Mouse (Mus musculus) stomach, postnatal 0 days (tissue): ENCODE measurements around the gene Cadm1. TPM values are rescaled to one million over a fixed set of nuclear protein-coding genes. Genes with fewer than 3 reads are reported as not detected.

Source experiments
- ATAC-seq: fragments of 200-750 bp; cut with Nextera tagmentation; 2 replicates; pipeline ENCODE4 v1.8.0; 2017; ENCODE audit not compliant: low FRiP score, low TSS enrichment
- DNase-seq: peaks from one replicate; pipeline ENCODE4 v3.0.0-alpha.2; 2016; ENCODE audit warnings: low spot score
- H3K27ac ChIP-seq: fragments of 300-500 bp; sonication (generic); replicated peaks from 2 replicates; pipeline ENCODE4 v1.5.1; 2014; ENCODE audit warnings: mild to moderate bottlenecking, control low read depth
- H3K27me3 ChIP-seq: fragments of 300-500 bp; sonication (generic); 2 replicates; pipeline ENCODE4 v1.6.1; 2014; ENCODE audit warnings: low read length; ENCODE audit not compliant: control insufficient read depth, insufficient read depth
- H3K36me3 ChIP-seq: fragments of 300-500 bp; sonication (generic); 2 replicates; pipeline ENCODE4 v1.6.1; 2014; ENCODE audit warnings: low read length, mixed read lengths; ENCODE audit not compliant: control insufficient read depth, insufficient read depth
- H3K4me1 ChIP-seq: fragments of 300-500 bp; sonication (generic); replicated peaks from 2 replicates; pipeline ENCODE4 v1.6.1; 2014; ENCODE audit warnings: antibody characterized with exemption; ENCODE audit not compliant: control insufficient read depth, insufficient read depth
- H3K4me2 ChIP-seq: fragments of 300-500 bp; sonication (generic); replicated peaks from 2 replicates; pipeline ENCODE4 v1.6.1; 2014; ENCODE audit warnings: low read depth, mild to moderate bottlenecking, control low read depth, moderate library complexity
- H3K4me3 ChIP-seq: fragments of 300-500 bp; sonication (generic); 2 replicates; pipeline ENCODE4 v1.5.1; 2014; ENCODE audit warnings: low read depth, low read length, control low read depth
- H3K9ac ChIP-seq: fragments of 300-500 bp; sonication (generic); 2 replicates; pipeline ENCODE4 v1.6.1; 2014; ENCODE audit warnings: mild to moderate bottlenecking, low read length, control low read depth, mixed read lengths
- H3K9me3 ChIP-seq: fragments of 300-500 bp; sonication (generic); 2 replicates; pipeline ENCODE4 v1.6.1; 2016; ENCODE audit warnings: low read length; ENCODE audit not compliant: control insufficient read depth
- CTCF ChIP-seq: IDR thresholded peaks from 2 replicates; pipeline ENCODE4 v1.5.1; 2016; ENCODE audit warnings: antibody characterized with exemption, low read depth, mild to moderate bottlenecking, moderate library complexity
- EP300 ChIP-seq: optimal IDR thresholded peaks from 2 replicates; pipeline ENCODE3; 2016; ENCODE audit warnings: antibody characterized with exemption
- WGBS: fragments of 180-500 bp; shearing (Covaris S2); extraction: QIAGEN DNeasy Blood & Tissue Kit; methylation state at CpG from one replicate; pipeline ENCODE4 v1.1.7; 2014; 5-methylcytosine and 5-hydroxymethylcytosine counted together
- polyA plus RNA-seq: library from polyadenylated mRNA; unstranded; fragments of >200 nt; fragmentation: Nextera tagmentation; extraction: Ambion mirVana; gene quantifications from 2 replicates; pipeline ENCODE4 v1.2.1, GENCODE M21; 2015

Cadm1 gene
- polyA plus RNA-seq, 1 experiment from 2014 or later = 18.3 TPM

DNA sequence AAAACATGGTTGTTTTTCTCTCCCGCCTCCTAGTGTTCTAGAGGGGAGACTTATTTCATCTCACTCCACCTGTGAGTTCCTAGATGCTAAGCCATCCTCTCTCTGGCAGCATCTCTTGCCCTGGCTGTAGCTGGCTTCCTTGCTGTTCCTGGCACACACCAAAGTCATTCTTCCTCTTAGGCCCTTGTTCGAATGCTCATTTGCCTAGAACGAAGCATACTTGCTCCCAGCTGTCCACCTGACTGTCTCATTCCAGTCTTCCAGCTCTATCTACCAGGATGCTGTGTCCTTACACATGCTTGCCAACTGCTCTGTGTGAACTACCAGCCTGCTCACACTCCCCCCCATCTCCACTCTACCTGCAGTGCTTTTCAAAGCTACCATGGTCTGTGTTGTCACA, 211.8 kb downstream of the Cadm1 start:
- no peaks in the 10 kb centered on the region for H3K4me1 ChIP-seq
- H3K9me3 ChIP-seq = no peaks in the 10 kb centered on the region
- no peak overlapping the region for H3K4me3 ChIP-seq
- WGBS = 88% methylated on average over 3 of the region's 3 CpGs
- TF ChIP-seq CTCF (no peak), EP300 (no peak)
- H3K27ac ChIP-seq = no peak overlapping the region
- H3K4me2 ChIP-seq = no peak overlapping the region
- ATAC-seq (no peak), DNase-seq (no peak)
- no peak overlapping the region for H3K9ac ChIP-seq
- H3K27me3 ChIP-seq = no peaks in the 10 kb centered on the region
- H3K36me3 ChIP-seq = no peaks in the 10 kb centered on the region

- Histone ChIP-seq H3K36me3 (no peaks in the 10 kb centered on the region), H3K27me3 (no peaks in the 10 kb centered on the region), H3K4me3 (no peak overlapping the region), H3K9ac (no peak overlapping the region), H3K9me3 (no peaks in the 10 kb centered on the region), H3K4me2 (no peak overlapping the region), H3K27ac (no peak overlapping the region), H3K4me1 (no peaks in the 10 kb centered on the region)
- no peak for ATAC-seq
- TF ChIP-seq CTCF (no peak), EP300 (no peak)
- 68% methylated on average over 3 of the region's 3 CpGs for WGBS
- no peak for DNase-seq
Observed at GRCm38 (mm10) chr9:47744916-47745315, 214.9 kb downstream of the Cadm1 start.

GRCm38 (mm10) chr9:47745716-47746115, 215.7 kb downstream of the Cadm1 start:
- Histone ChIP-seq H3K27ac (no peak overlapping the region), H3K4me2 (no peak overlapping the region), H3K9ac (no peak overlapping the region), H3K4me3 (no peak overlapping the region), H3K4me1 (no peaks in the 10 kb centered on the region), H3K27me3 (no peaks in the 10 kb centered on the region), H3K36me3 (no peaks in the 10 kb centered on the region), H3K9me3 (no peaks in the 10 kb centered on the region)
- ATAC-seq (no peak), DNase-seq (no peak)
- TF ChIP-seq EP300 = no peak
- no peak for TF ChIP-seq CTCF
- 76% methylated on average over 7 of the region's 7 CpGs for WGBS

DNA sequence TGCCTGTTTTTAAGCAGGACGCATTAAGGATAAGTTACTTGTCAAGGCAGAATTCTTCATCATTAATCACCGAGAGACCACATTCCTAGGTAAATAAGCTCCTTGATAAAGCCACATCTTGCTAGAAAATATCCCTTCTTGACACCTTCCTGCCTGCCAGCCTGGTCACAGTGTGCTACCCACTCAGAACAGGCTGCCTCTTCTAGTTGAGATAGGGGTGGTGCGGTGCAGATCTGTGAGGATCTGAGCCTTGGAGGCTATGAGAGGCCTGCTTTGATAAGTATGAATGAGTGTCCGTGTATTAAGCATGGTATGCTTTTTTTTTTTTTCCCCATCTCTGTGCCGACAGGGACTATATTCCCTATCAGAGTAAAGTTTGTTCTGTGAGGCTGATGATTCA, 219.2 kb downstream of the Cadm1 start:
- TF ChIP-seq CTCF (no peak), EP300 (no peak)
- H3K4me3 ChIP-seq = no peak overlapping the region
- H3K9ac ChIP-seq = no peak overlapping the region
- ATAC-seq (no peak), DNase-seq (no peak)
- WGBS = 70% methylated on average over 5 of the region's 5 CpGs
- no peaks in the 10 kb centered on the region for H3K4me1 ChIP-seq
- H3K27me3 ChIP-seq = no peaks in the 10 kb centered on the region
- H3K4me2 ChIP-seq = no peak overlapping the region
- H3K9me3 ChIP-seq = no peaks in the 10 kb centered on the region
- no peak overlapping the region for H3K27ac ChIP-seq
- H3K36me3 ChIP-seq = no peaks in the 10 kb centered on the region

DNA sequence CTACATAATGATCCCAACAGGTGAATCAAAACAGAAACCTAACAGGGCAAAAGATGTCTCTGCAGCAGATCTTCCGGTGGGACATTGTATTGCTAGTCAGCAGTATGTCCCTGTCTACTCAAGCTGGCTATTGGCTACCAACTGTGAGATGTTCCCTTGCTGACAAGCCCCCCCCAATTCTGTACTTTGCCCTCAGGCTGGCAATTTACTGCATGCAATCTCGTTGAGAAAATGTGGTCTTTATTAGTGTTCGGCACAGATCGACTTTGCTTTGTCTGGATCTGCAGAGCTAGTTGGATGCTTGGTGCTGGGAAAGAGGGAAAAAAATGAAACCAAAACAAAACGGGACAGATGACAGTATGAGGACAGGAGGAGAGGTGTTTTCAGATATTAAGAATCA, 222.5 kb downstream of the Cadm1 start:
- WGBS = 67% methylated on average over 5 of the region's 5 CpGs
- Histone ChIP-seq H3K4me3 (no peak overlapping the region), H3K27me3 (no peaks in the 10 kb centered on the region), H3K9me3 (no peaks in the 10 kb centered on the region), H3K27ac (no peak overlapping the region), H3K4me1 (no peaks in the 10 kb centered on the region), H3K9ac (no peak overlapping the region), H3K4me2 (no peak overlapping the region), H3K36me3 (no peaks in the 10 kb centered on the region)
- TF ChIP-seq CTCF = no peak
- no peak for TF ChIP-seq EP300
- no peak for ATAC-seq
- no peak for DNase-seq

GRCm38 (mm10) chr9:47753127-47753526, 223.2 kb downstream of the Cadm1 start:
- Histone ChIP-seq H3K4me1 (no peaks in the 10 kb centered on the region), H3K4me2 (no peak overlapping the region), H3K9ac (no peak overlapping the region), H3K36me3 (no peaks in the 10 kb centered on the region), H3K4me3 (no peak overlapping the region), H3K27me3 (no peaks in the 10 kb centered on the region), H3K27ac (no peak overlapping the region), H3K9me3 (no peaks in the 10 kb centered on the region)
- ATAC-seq (no peak), DNase-seq (no peak)
- 69% methylated on average over 7 of the region's 7 CpGs for WGBS
- no peak for TF ChIP-seq CTCF
- no peak for TF ChIP-seq EP300
